Mouse (Mus musculus) ES-E14 (cell line): ENCODE results near the gene Dnase2b. TPM values are rescaled to one million over a fixed set of nuclear protein-coding genes. Genes with fewer than 3 reads are reported as not detected.

Source experiments
- DNase-seq: peaks from one replicate; pipeline ENCODE4 v3.0.0-alpha.2; 2013; ENCODE audit warnings: low read depth, low spot score
- H3K27ac ChIP-seq: 2 replicates; pipeline ENCODE4 v1.5.1; 2012; ENCODE audit warnings: low read depth, mild to moderate bottlenecking, low read length, moderate library complexity, mixed read lengths; ENCODE audit not compliant: poor library complexity, insufficient read depth, severe bottlenecking
- H3K36me3 ChIP-seq: 2 replicates; pipeline ENCODE4 v1.6.1; 2012; ENCODE audit warnings: mild to moderate bottlenecking, low read length, moderate library complexity, mixed read lengths; ENCODE audit not compliant: control insufficient read depth, poor library complexity, insufficient read depth, severe bottlenecking
- H3K4me1 ChIP-seq, 2 experiments: fragments of 150-350 bp in 1 of 2; sonication (generic) in 1 of 2; 2 replicates each; pipeline ENCODE4 v1.6.1; 2012; ENCODE audit warnings: low read length in 2 of 2, mild to moderate bottlenecking in 1 of 2, mixed read lengths in 1 of 2; ENCODE audit not compliant: control insufficient read depth in 2 of 2, insufficient read depth in 2 of 2, poor library complexity in 1 of 2
- H3K4me3 ChIP-seq, 2 experiments: fragments of 150-350 bp in 1 of 2; sonication (generic) in 1 of 2; 2 replicates each; pipeline ENCODE4 v1.5.1; 2012; ENCODE audit warnings: low read length in 2 of 2, low read depth in 1 of 2, mild to moderate bottlenecking in 1 of 2, mixed read lengths in 1 of 2; ENCODE audit not compliant: insufficient read depth in 1 of 2, poor library complexity in 1 of 2, severe bottlenecking in 1 of 2
- H3K9ac ChIP-seq: 2 replicates; pipeline ENCODE4 v1.6.1; 2012; ENCODE audit warnings: low read depth, mild to moderate bottlenecking, low read length, mixed read lengths; ENCODE audit not compliant: poor library complexity, insufficient read depth, severe bottlenecking
- H3K9me3 ChIP-seq: fragments of 150-350 bp; sonication (generic); 2 replicates; pipeline ENCODE4 v1.6.1; 2012; ENCODE audit warnings: low read depth, mild to moderate bottlenecking, low read length; ENCODE audit not compliant: control insufficient read depth, insufficient read depth
- CHD2 ChIP-seq: IDR thresholded peaks from 2 replicates; pipeline ENCODE4 v1.6.1; 2014; ENCODE audit warnings: mild to moderate bottlenecking, low read depth, low read length, inconsistent platforms
- HCFC1 ChIP-seq: IDR thresholded peaks from 2 replicates; pipeline ENCODE4 v1.6.1; 2012; ENCODE audit warnings: low read length, inconsistent platforms, borderline replicate concordance; ENCODE audit not compliant: insufficient read depth
- MAFK ChIP-seq: IDR thresholded peaks from 2 replicates; pipeline ENCODE4 v1.6.1; 2014; ENCODE audit warnings: mild to moderate bottlenecking, low read depth, low read length, inconsistent platforms; ENCODE audit not compliant: insufficient read depth
- ZC3H11A ChIP-seq: IDR thresholded peaks from 2 replicates; pipeline ENCODE4 v1.6.1; 2012; ENCODE audit warnings: low read depth, mild to moderate bottlenecking, inconsistent platforms, low read length, borderline replicate concordance
- ZNF384 ChIP-seq: IDR thresholded peaks from 2 replicates; pipeline ENCODE4 v1.6.1; 2012; ENCODE audit warnings: low read depth, low read length, inconsistent platforms
- in situ Hi-C, 2 experiments: fragments of 600-800 bp; cut with MboI; formaldehyde crosslinking; loops; one replicate each; pipeline ENCODE4 v1.15.1; 2025; ENCODE audit warnings: low sequenced_read_pairs in 2 of 2, inconsistent platforms in 1 of 2; ENCODE audit not compliant: unreplicated experiment in 2 of 2
- total RNA-seq: library from RNA; depleted of rRNA; stranded (reverse); fragments of 300-350 nt; gene quantifications from 2 replicates; pipeline ENCODE4 v1.2.3, GENCODE M21; 2012

Dnase2b gene
- total RNA-seq, 1 experiment: not detected

GRCm38 (mm10) chr3:146617946-146618345 is 2.5 kb upstream of the Dnase2b start:
- no peak for DNase-seq
- Histone ChIP-seq H3K4me1 (no peaks in the 10 kb centered on the region), H3K9me3 (no peaks in the 10 kb centered on the region), H3K4me3 (no peak overlapping the region), H3K27ac (no peak overlapping the region), H3K36me3 (no peaks in the 10 kb centered on the region), H3K9ac (no peak overlapping the region)
- no peak for TF ChIP-seq ZNF384
- TF ChIP-seq HCFC1: no peak
- TF ChIP-seq MAFK: no peak
- no peak for TF ChIP-seq ZC3H11A
- no peak for TF ChIP-seq CHD2
- in situ Hi-C loops: no loop called here

- Histone ChIP-seq H3K9me3 (no peaks in the 10 kb centered on the region), H3K27ac (no peak overlapping the region), H3K36me3 (no peaks in the 10 kb centered on the region), H3K9ac (no peak overlapping the region), H3K4me1 (peaks cover 0 to 2% of the 10 kb centered on the region in 2 experiments; a peak in 1 of 4 replicates), H3K4me3 (no peak overlapping the region)
- DNase-seq: no peak
- in situ Hi-C loops: no loop called here
- TF ChIP-seq ZNF384 (no peak), ZC3H11A (no peak), MAFK (no peak), CHD2 (no peak), HCFC1 (no peak)
These were observed 1.3 kb upstream of the Dnase2b start for GRCm38 (mm10) chr3:146616533-146617283.

GRCm38 (mm10) chr3:146611821-146612220 is 3.6 kb downstream of the Dnase2b start:
- TF ChIP-seq ZC3H11A (no peak), ZNF384 (no peak), HCFC1 (no peak), CHD2 (no peak), MAFK (no peak)
- in situ Hi-C loops: no loop called here

GRCm38 (mm10) chr3:146611261-146611660 is 4.1 kb downstream of the Dnase2b start:
- in situ Hi-C loops: no loop called here
- H3K36me3 ChIP-seq: no peaks in the 10 kb centered on the region
- no peak overlapping the region for H3K4me3 ChIP-seq
- no peaks in the 10 kb centered on the region for H3K9me3 ChIP-seq
- peak; percentile 38 for DNase-seq
- H3K9ac ChIP-seq: no peak overlapping the region
- TF ChIP-seq HCFC1 (no peak), ZC3H11A (no peak), CHD2 (no peak), MAFK (no peak), ZNF384 (no peak)
- no peak overlapping the region for H3K27ac ChIP-seq
- peaks cover 0 to 3% of the 10 kb centered on the region in 2 experiments; a peak in 2 of 4 replicates for H3K4me1 ChIP-seq

More at GRCm38 (mm10) chr3:146611821-146612220, 3.6 kb downstream of the Dnase2b start:
- H3K36me3 ChIP-seq: no peaks in the 10 kb centered on the region
- no peak overlapping the region for H3K27ac ChIP-seq
- no peaks in the 10 kb centered on the region for H3K9me3 ChIP-seq
- no peak for DNase-seq
- H3K4me1 ChIP-seq: peaks cover 0 to 3% of the 10 kb centered on the region in 2 experiments; a peak in 2 of 4 replicates
- no peak overlapping the region for H3K9ac ChIP-seq
- H3K4me3 ChIP-seq: no peak overlapping the region

GRCm38 (mm10) chr3:146610322-146610721 is 5.1 kb downstream of the Dnase2b start:
- no peak for TF ChIP-seq CHD2
- TF ChIP-seq ZC3H11A: no peak
- no peak overlapping the region for H3K9ac ChIP-seq
- no peak overlapping the region for H3K4me3 ChIP-seq
- no peak for DNase-seq
- H3K36me3 ChIP-seq: no peaks in the 10 kb centered on the region
- in situ Hi-C loops: no loop called here
- H3K4me1 ChIP-seq: peaks cover 0 to 3% of the 10 kb centered on the region in 2 experiments; a peak in 2 of 4 replicates
- no peaks in the 10 kb centered on the region for H3K9me3 ChIP-seq
- no peak overlapping the region for H3K27ac ChIP-seq
